Mouse (Mus musculus) liver, embryonic 15.5 days (tissue): ENCODE measurements around the gene Lrmda. TPM values are rescaled to one million over a fixed set of nuclear protein-coding genes. Genes with fewer than 3 reads are reported as not detected.

Experiments
- ATAC-seq: fragments of 200-750 bp; cut with Nextera tagmentation; 2 replicates; pipeline ENCODE4 v1.8.0; 2017; ENCODE audit warnings: moderate number of reproducible peaks, mild to moderate bottlenecking, moderate library complexity; ENCODE audit not compliant: insufficient read depth
- H3K27ac ChIP-seq: fragments of 300-500 bp; sonication (generic); replicated peaks from 2 replicates; pipeline ENCODE4 v1.5.1; 2015; ENCODE audit warnings: mild to moderate bottlenecking, inconsistent platforms
- H3K27me3 ChIP-seq: fragments of 300-500 bp; sonication (generic); 2 replicates; pipeline ENCODE4 v1.6.1; 2015; ENCODE audit warnings: mild to moderate bottlenecking, inconsistent platforms
- H3K36me3 ChIP-seq: fragments of 300-500 bp; sonication (generic); replicated peaks from 2 replicates; pipeline ENCODE4 v1.6.1; 2015; ENCODE audit warnings: moderate library complexity, mild to moderate bottlenecking, inconsistent platforms
- H3K4me1 ChIP-seq: fragments of 300-500 bp; sonication (generic); replicated peaks from 2 replicates; pipeline ENCODE4 v1.6.1; 2015; ENCODE audit warnings: inconsistent platforms
- H3K4me2 ChIP-seq: fragments of 300-500 bp; sonication (generic); 2 replicates; pipeline ENCODE4 v1.6.1; 2015; ENCODE audit warnings: moderate library complexity, mild to moderate bottlenecking, inconsistent platforms
- H3K4me3 ChIP-seq: fragments of 300-500 bp; sonication (generic); replicated peaks from 2 replicates; pipeline ENCODE4 v1.5.1; 2015; ENCODE audit warnings: mild to moderate bottlenecking, inconsistent platforms
- H3K9ac ChIP-seq: fragments of 300-500 bp; sonication (generic); 2 replicates; pipeline ENCODE4 v1.6.1; 2015; ENCODE audit warnings: moderate library complexity, mild to moderate bottlenecking, inconsistent platforms
- H3K9me3 ChIP-seq: fragments of 300-500 bp; sonication (generic); replicated peaks from 2 replicates; pipeline ENCODE4 v1.6.1; 2016; ENCODE audit warnings: inconsistent platforms
- WGBS: fragments of 180-500 bp; shearing (Covaris S2); methylation state at CpG from one replicate; pipeline ENCODE4 v1.1.7; 2015; ENCODE audit warnings: mixed read lengths; ENCODE audit not compliant: insufficient replicate concordance; 5-methylcytosine and 5-hydroxymethylcytosine counted together
- polyA plus RNA-seq: library from polyadenylated mRNA; unstranded; fragments of >200 nt; fragmentation: Nextera tagmentation; extraction: Ambion mirVana; gene quantifications from 2 replicates; pipeline ENCODE4 v1.2.1, GENCODE M21; 2015

The Lrmda gene
- polyA plus RNA-seq, 1 experiment from 2014 or later: 0.13 TPM

GRCm38 (mm10) chr14:22105855-22106254, 86.3 kb downstream of the Lrmda start:
- H3K9ac ChIP-seq: no peak overlapping the region
- no peak overlapping the region for H3K4me2 ChIP-seq
- H3K27ac ChIP-seq: no peak overlapping the region
- no peaks in the 10 kb centered on the region for H3K9me3 ChIP-seq
- 74% methylated on average over 4 of the region's 4 CpGs for whole genome bisulfite sequencing
- H3K36me3 ChIP-seq: no peaks in the 10 kb centered on the region
- no peak for ATAC-seq
- H3K4me1 ChIP-seq: no peaks in the 10 kb centered on the region
- no peak overlapping the region for H3K4me3 ChIP-seq
- no peaks in the 10 kb centered on the region for H3K27me3 ChIP-seq

DNA sequence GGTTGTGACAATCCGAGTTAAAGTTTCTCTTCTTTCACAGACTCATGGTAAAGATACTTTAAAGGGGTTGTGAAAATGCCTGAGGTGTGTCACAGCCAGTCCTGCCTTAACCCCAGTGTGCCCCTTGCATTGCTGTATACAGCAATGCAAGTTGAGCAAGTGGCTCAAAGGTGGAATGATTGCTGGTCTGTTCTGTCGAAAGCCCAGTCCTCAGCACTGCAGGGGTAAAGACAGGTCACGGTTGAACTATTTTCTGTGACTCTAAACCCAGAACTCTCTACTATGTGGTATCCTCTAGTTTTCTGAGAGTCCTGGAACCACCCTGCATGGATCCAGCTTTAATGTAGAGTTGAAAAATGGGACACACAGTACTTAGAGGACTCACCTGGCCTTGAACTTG, 87.3 kb downstream of the Lrmda start:
- Histone ChIP-seq H3K4me2 (no peak overlapping the region), H3K9me3 (no peaks in the 10 kb centered on the region), H3K36me3 (no peaks in the 10 kb centered on the region), H3K4me1 (no peaks in the 10 kb centered on the region), H3K9ac (no peak overlapping the region), H3K4me3 (no peak overlapping the region), H3K27ac (no peak overlapping the region), H3K27me3 (no peaks in the 10 kb centered on the region)
- ATAC-seq: no peak
- 65% methylated on average over 3 of the region's 3 CpGs for WGBS

GRCm38 (mm10) chr14:22109423-22109822, 89.9 kb downstream of the Lrmda start:
- Histone ChIP-seq H3K27ac (no peak overlapping the region), H3K27me3 (no peaks in the 10 kb centered on the region), H3K4me1 (no peaks in the 10 kb centered on the region), H3K9me3 (no peaks in the 10 kb centered on the region), H3K4me3 (no peak overlapping the region), H3K9ac (no peak overlapping the region), H3K36me3 (no peaks in the 10 kb centered on the region), H3K4me2 (no peak overlapping the region)
- no peak for ATAC-seq
- 52% methylated on average over 4 of the region's 4 CpGs for WGBS

DNA sequence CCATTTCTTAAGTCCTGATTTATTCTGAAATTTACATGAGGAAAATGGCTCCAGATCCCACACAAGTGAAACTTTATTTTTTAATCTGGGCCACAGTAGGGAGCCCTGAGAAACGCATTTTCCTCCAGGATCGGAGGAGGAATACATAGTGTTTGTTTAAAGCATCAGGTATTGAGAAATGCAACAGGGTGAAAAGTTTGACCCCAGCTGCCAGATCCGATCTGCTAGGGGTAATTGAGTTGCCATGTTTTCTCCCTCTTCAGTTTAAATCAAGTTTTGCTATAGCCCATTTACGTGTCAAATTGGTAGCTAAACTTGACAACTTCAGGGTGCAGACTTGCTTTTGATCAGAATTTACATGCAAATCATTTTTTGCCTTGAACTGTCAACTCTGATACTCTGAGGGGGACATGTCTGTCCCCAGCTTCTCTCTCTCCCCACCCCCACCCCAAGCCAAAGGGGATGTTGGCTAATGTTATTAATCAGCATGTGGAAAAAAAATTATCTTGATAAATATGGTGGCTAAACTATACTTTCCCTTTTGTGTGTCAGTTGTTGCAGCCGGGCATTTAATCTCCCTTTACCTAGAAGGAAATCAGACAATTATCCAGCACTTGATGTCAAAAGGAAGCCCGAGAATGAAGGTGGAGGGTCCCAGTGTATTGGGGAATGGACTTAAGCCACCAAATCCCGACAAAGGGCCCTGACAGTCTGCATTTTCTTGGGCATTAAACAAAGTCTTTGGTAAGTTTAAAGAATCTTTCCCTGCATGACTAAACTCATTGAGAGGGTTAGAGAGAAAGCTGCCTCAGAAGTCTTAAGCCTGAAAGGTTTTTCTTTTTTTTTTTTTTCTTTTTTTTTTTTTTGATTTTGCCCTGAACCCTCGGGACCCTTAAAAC, 94.2 kb downstream of the Lrmda start:
- Histone ChIP-seq H3K27ac (no peak overlapping the region), H3K4me2 (no peak overlapping the region), H3K27me3 (no peaks in the 10 kb centered on the region), H3K9ac (no peak overlapping the region), H3K36me3 (no peaks in the 10 kb centered on the region), H3K4me1 (no peaks in the 10 kb centered on the region), H3K9me3 (no peaks in the 10 kb centered on the region), H3K4me3 (no peak overlapping the region)
- ATAC-seq: no peak
- WGBS: 59% methylated on average over 8 of the region's 8 CpGs

DNA sequence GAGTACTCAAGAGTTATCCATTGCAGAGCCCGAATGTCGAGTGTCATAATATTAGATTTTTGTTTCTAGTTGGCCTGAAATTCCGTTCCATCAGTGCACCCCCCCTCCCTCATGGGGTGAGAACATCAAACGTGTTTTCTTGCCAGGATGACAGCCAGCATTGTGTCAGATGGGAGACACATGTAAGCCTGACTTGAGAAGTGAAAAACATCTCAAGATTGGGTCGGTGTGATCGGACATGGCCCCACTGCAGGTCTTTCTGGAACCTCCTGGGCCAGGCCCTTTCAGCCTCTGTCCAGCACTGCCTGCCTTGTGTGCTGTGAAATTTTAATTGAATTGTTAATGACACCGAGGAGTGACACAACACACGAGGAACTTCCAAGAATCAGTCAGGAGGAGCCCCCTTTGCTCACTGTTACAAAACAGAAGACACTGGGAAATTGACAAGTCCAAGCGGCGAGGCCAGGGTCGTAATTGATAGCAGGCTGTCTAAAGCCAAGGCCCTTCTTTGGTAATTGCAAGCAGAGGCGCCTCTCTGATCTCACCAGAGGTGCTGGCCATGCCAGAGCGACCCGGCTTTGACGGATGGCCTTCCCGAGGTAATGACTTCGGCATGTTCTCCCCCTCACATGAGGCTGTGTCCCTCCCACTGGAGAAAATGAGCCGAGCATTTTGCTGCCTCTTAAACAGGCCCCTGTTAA, 95.3 kb downstream of the Lrmda start:
- Histone ChIP-seq H3K4me1 (no peaks in the 10 kb centered on the region), H3K4me3 (no peak overlapping the region), H3K27me3 (no peaks in the 10 kb centered on the region), H3K27ac (no peak overlapping the region), H3K9ac (no peak overlapping the region), H3K4me2 (no peak overlapping the region), H3K36me3 (no peaks in the 10 kb centered on the region), H3K9me3 (no peaks in the 10 kb centered on the region)
- 60% methylated on average over 18 of the region's 18 CpGs for WGBS
- no peak for ATAC-seq

DNA sequence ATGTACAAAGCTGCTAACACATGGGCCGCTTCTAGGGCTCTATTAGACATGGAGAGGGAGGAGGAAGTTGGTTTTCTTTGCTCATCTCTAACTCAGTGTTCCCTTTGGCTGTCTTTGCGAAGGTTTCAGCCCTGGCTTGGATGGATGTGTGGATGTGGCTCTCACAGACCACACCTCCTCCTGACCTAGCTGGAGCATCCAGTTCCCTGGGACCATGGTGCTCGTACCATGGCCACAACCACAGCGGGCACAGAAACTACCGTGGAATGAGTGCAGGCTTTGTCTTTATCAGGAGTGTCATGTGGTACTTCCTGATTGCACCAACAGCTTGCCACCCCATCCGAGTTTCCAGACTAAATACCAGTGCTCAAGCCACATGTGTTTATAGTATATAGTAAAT, 98.6 kb downstream of the Lrmda start:
- Histone ChIP-seq H3K36me3 (no peaks in the 10 kb centered on the region), H3K9me3 (no peaks in the 10 kb centered on the region), H3K4me2 (no peak overlapping the region), H3K4me1 (no peaks in the 10 kb centered on the region), H3K27me3 (no peaks in the 10 kb centered on the region), H3K9ac (no peak overlapping the region), H3K4me3 (no peak overlapping the region), H3K27ac (no peak overlapping the region)
- ATAC-seq: no peak
- 44% methylated on average over 6 of the region's 6 CpGs for WGBS

DNA sequence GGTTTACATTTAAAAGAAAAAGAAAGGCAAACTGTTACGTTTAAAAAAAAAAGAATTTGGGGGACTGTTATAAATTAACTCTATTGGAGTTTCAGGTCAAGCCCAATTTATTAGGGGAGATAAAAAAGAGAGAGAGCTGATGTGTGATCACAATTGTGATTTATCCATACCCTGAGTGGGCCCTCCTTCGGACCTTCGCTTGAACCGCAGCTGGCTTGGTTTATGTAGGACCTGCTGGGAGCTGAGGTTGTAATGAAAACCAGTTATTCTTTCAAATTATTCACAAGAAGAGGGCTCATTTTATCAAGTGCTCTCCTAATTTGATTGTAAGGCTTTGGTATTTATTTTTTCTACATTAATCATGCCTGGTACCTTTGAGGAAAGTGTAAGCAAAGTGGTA, 99.0 kb downstream of the Lrmda start:
- 80% methylated on average over 4 of the region's 4 CpGs for WGBS
- Histone ChIP-seq H3K36me3 (no peaks in the 10 kb centered on the region), H3K27ac (no peak overlapping the region), H3K4me2 (no peak overlapping the region), H3K4me3 (no peak overlapping the region), H3K9ac (no peak overlapping the region), H3K4me1 (no peaks in the 10 kb centered on the region), H3K9me3 (no peaks in the 10 kb centered on the region), H3K27me3 (no peaks in the 10 kb centered on the region)
- ATAC-seq: no peak

- no peak overlapping the region for H3K4me3 ChIP-seq
- no peaks in the 10 kb centered on the region for H3K9me3 ChIP-seq
- no peak overlapping the region for H3K9ac ChIP-seq
- H3K27me3 ChIP-seq: no peaks in the 10 kb centered on the region
- H3K4me1 ChIP-seq: no peaks in the 10 kb centered on the region
- ATAC-seq: no peak
- WGBS: 35% methylated on average over 4 of the region's 4 CpGs
- H3K27ac ChIP-seq: no peak overlapping the region
- H3K36me3 ChIP-seq: no peaks in the 10 kb centered on the region
- no peak overlapping the region for H3K4me2 ChIP-seq
These were observed 106.8 kb downstream of the Lrmda start for GRCm38 (mm10) chr14:22126276-22126675.

- Histone ChIP-seq H3K36me3 (no peaks in the 10 kb centered on the region), H3K27ac (no peak overlapping the region), H3K4me3 (no peak overlapping the region), H3K9me3 (no peaks in the 10 kb centered on the region), H3K9ac (no peak overlapping the region), H3K4me2 (no peak overlapping the region), H3K4me1 (no peaks in the 10 kb centered on the region), H3K27me3 (no peaks in the 10 kb centered on the region)
- 61% methylated on average over 6 of the region's 6 CpGs for WGBS
- ATAC-seq: no peak
These were observed 107.3 kb downstream of the Lrmda start for GRCm38 (mm10) chr14:22126859-22127258.

DNA sequence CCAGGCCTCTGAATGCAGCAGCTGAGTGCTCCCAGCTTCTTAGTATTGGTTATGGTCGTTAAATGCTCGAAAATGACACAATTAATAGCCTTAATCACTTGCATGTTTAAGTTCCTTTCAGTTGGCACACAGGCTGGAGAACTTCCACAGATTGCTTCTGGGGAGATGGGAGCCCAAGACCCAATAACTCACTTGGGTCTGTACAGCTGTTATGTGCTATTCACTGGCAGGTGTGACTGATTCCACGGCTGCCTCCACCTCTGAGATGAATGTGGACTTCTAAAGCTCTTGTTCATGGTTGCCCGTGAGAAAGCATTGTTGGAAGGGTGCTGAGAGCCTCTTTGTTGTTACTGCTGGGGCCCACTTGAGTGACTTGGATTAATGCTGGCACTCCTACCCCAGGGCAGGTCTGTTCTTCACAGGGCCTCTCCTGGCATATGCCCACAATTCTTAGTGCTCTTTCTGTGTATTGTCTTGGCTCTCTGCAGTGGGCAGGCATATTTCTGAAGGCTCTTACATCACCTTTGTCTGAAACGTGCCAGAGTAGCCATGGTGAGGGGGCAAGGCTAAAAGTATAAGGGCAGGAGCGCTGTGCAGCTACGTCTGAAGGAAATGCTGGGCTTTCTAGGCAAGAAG, 111.6 kb downstream of the Lrmda start:
- no peak overlapping the region for H3K4me2 ChIP-seq
- no peaks in the 10 kb centered on the region for H3K9me3 ChIP-seq
- no peak for ATAC-seq
- H3K27ac ChIP-seq: no peak overlapping the region
- no peaks in the 10 kb centered on the region for H3K36me3 ChIP-seq
- H3K27me3 ChIP-seq: no peaks in the 10 kb centered on the region
- no peak overlapping the region for H3K9ac ChIP-seq
- H3K4me1 ChIP-seq: no peaks in the 10 kb centered on the region
- WGBS: 61% methylated on average over 7 of the region's 7 CpGs
- H3K4me3 ChIP-seq: no peak overlapping the region

DNA sequence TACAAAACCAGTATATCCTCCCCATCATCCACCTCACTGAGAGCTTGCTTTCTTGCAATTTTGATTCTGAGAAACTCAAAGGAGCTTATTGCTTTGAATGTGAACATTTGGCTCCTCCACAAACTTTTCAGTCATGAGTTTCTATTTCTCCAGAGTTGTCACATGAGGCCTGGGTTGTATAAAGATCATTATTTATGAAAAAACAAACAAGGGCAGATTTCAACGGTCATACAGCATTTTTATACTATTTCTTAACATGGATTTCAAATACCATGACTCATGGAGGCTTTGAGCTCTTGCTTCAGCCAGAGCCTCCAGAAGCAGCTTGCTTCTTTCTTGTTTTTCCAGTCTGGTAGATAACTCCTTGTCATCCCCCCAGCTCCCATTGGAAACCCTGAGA, 119.8 kb downstream of the Lrmda start:
- Histone ChIP-seq H3K4me2 (no peak overlapping the region), H3K9ac (no peak overlapping the region), H3K4me3 (no peak overlapping the region), H3K9me3 (no peaks in the 10 kb centered on the region), H3K27me3 (no peaks in the 10 kb centered on the region), H3K4me1 (no peaks in the 10 kb centered on the region), H3K27ac (no peak overlapping the region), H3K36me3 (no peaks in the 10 kb centered on the region)
- ATAC-seq: no peak
- 63% methylated on average over 1 of the region's 1 CpGs for WGBS
